In the genomic region with DNA sequence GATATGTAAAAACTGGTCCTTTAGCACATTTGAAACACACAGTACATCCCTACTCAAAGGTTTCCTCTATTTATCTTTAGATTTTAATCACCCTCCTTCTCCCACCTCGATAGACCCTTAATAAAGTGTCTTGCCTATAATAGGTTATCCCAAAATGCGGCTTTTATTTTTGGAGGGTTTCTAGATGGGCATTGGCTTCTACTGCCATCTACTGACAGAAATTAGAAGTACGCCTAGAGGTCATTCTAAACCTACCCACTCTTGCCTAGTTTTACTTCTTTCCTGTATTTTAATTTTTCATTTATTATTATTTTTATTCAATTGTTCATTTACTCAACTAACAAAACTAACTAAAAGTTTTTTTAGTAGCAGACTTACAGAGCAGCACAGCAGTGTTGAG, we compare ENCODE assay signal across 10 mouse cellular contexts. TPM values are rescaled to one million over a fixed set of nuclear protein-coding genes. Genes with fewer than 3 reads are reported as not detected.
DNase-seq lines count a peak whose midpoint lies in the region; ATAC-seq and TF ChIP-seq lines count a peak whose summit lies in the region.
"Had no signal": no experiment of that assay in that cellular context is flagged by ENCODE, and none has a peak within 500 bp of the region (broad histone marks: within the 10 kb centered on the region; RNA-seq: fewer than 3 reads in every experiment).

No protein-coding gene starts in this region.

- no peak for TF ChIP-seq EP300 in heart, postnatal 0 days (IDR thresholded peaks at IDR 0.05; ENCODE audit: low read depth)

- no peaks in the 10 kb centered on the region for H3K4me1 ChIP-seq in heart, postnatal 0 days (ENCODE audit: control insufficient read depth, insufficient read depth)
- no peaks in the 10 kb centered on the region for H3K4me1 ChIP-seq in limb, embryonic 10.5 days
- H3K4me1 ChIP-seq: hindbrain, embryonic 15.5 days had no signal

- H3K4me2 ChIP-seq in heart, postnatal 0 days (ENCODE audit: low read depth, low read length), result no peak overlapping the region
- H3K4me2 ChIP-seq: hindbrain, embryonic 15.5 days had no signal

- CTCF ChIA-PET in Patski (lab: Charles Lee), result interaction anchor here (1.3 kb wide), 1 partner anchor 49 kb away, joined by 3 read pairs; no protein-coding TSS in a partner anchor

- TF ChIP-seq CTCF in heart, postnatal 0 days (IDR thresholded peaks at IDR 0.05; ENCODE audit: low read depth), result peak; percentile 62
- peak; percentile 52 for TF ChIP-seq CTCF in Patski (IDR thresholded peaks at IDR 0.05)

- H3K36me3 ChIP-seq in heart, postnatal 0 days (replicated peaks; ENCODE audit: control insufficient read depth, insufficient read depth, low read length), result no peaks in the 10 kb centered on the region
- no peaks in the 10 kb centered on the region for H3K36me3 ChIP-seq in limb, embryonic 10.5 days
- H3K36me3 ChIP-seq: hindbrain, embryonic 15.5 days had no signal

- no peak for ATAC-seq in heart, postnatal 0 days (ENCODE audit: insufficient read depth, low read depth)
- no peak for ATAC-seq in Patski

- H3K4me3 ChIP-seq in heart, postnatal 0 days (ENCODE audit: low read depth, low read length), result no peak overlapping the region
- no peak overlapping the region for H3K4me3 ChIP-seq in limb, embryonic 10.5 days
- H3K4me3 ChIP-seq: hindbrain, embryonic 15.5 days; myocyte had no signal

- no peak overlapping the region for H3K9ac ChIP-seq in heart, postnatal 0 days (replicated peaks; ENCODE audit: low read depth, low read length)
- H3K9ac ChIP-seq: hindbrain, embryonic 15.5 days had no signal

- WGBS in heart, postnatal 0 days, result 2% methylated on average over 3 of the region's 3 CpGs
- 10% methylated on average over 3 of the region's 3 CpGs for WGBS in limb, embryonic 10.5 days

- H3K27me3 ChIP-seq in heart, postnatal 0 days (ENCODE audit: control insufficient read depth, insufficient read depth, low read length), result no peaks in the 10 kb centered on the region
- H3K27me3 ChIP-seq in Patski, result peaks cover 16% of the 10 kb centered on the region
- no peaks in the 10 kb centered on the region for H3K27me3 ChIP-seq in limb, embryonic 10.5 days (ENCODE audit: low read depth, poor library complexity, severe bottlenecking)
- H3K27me3 ChIP-seq: hindbrain, embryonic 15.5 days had no signal

- peak; percentile 42 for DNase-seq in heart, postnatal 0 days (ENCODE audit: low spot score)
- DNase-seq in heart, postnatal 25 days (ENCODE audit: low spot score), result no peak
- DNase-seq in 3T3-L1 (ENCODE audit: low read depth, low spot score) (peak; percentile 84), Patski (ENCODE audit: low read depth, low spot score) (no peak)
- DNase-seq in limb, embryonic 10.5 days (ENCODE audit: low spot score), result peak; percentile 19
- no peak for DNase-seq in adrenal gland, postnatal 25 days
- no peak for DNase-seq in adrenal gland, adult 2 months
- DNase-seq in urinary bladder, postnatal 4 days (ENCODE audit: low spot score in 2 of 2), result no peak

- H3K9me3 ChIP-seq in heart, postnatal 0 days (replicated peaks; ENCODE audit: control insufficient read depth, low read length), result no peaks in the 10 kb centered on the region
- no peaks in the 10 kb centered on the region for H3K9me3 ChIP-seq in limb, embryonic 10.5 days (replicated peaks)
- H3K9me3 ChIP-seq: hindbrain, embryonic 15.5 days had no signal

- H3K27ac ChIP-seq in heart, postnatal 0 days (ENCODE audit: low read depth), result no peak overlapping the region
- no peak overlapping the region for H3K27ac ChIP-seq in limb, embryonic 10.5 days
- H3K27ac ChIP-seq: hindbrain, embryonic 15.5 days had no signal

- POLR2A ChIA-PET in Patski (lab: Charles Lee), result interaction anchor here (0.6 kb wide), 1 partner anchor 554 kb away, joined by 6 read pairs; no protein-coding TSS in a partner anchor

- in situ Hi-C loops in Patski (cut with MboI; ENCODE audit: low pct_unique_long_range_greater_than_20kb), result loop anchor here (5.0 to 25.0 kb wide), 3 partner anchors 335 to 775 kb away; no protein-coding TSS in a partner anchor

- intact Hi-C loops in heart, postnatal 25 days (cut with DNase I), result loop anchor here (1.0 to 5.0 kb wide), 2 partner anchors 50 to 337 kb away; no protein-coding TSS in a partner anchor

RNA-seq across cellular contexts. Expression of a gene that starts 51.4 kb away (rescaled TPM):
- not detected in 2 replicates for total RNA-seq in heart, postnatal 0 days (2014; rRNA removed; ENCODE audit: low replicate concordance)
- not detected in 2 replicates for polyA plus RNA-seq in heart, postnatal 0 days (2015; fragmentation: Nextera tagmentation; extraction: Ambion mirVana)
- total RNA-seq in heart, postnatal 25 days (2021), result not detected
- polyA plus RNA-seq in Patski (2021), result not detected
- not detected in 2 replicates for polyA plus RNA-seq in limb, embryonic 10.5 days (2016; fragmentation: Nextera tagmentation; extraction: Ambion mirVana)
- not detected in 2 replicates for total RNA-seq in adrenal gland, postnatal 25 days (2021)
- total RNA-seq in adrenal gland, adult 2 months (2021), result not detected
- 0.04 TPM in 1 of 2 replicates, not detected in the other for polyA plus RNA-seq in adrenal gland, adult 2 months (2012; rRNA removed)
- polyA plus RNA-seq: myocyte had no signal

Comparison
In these comparisons a context has a peak if more than half of its experiments do, and no peak if none do; other contexts are left out.
1. DNase-seq: peak in heart, postnatal 0 days (single experiment), 3T3-L1 (single experiment) and limb, embryonic 10.5 days (single experiment); none in heart, postnatal 25 days (single experiment), Patski (single experiment), adrenal gland, postnatal 25 days (single experiment), adrenal gland, adult 2 months (single experiment) and urinary bladder, postnatal 4 days (0 of 2).